Mouse (Mus musculus) forebrain, embryonic 13.5 days (tissue): ENCODE data around the gene Tbl1xr1. TPM values are rescaled to one million over a fixed set of nuclear protein-coding genes. Genes with fewer than 3 reads are reported as not detected.

ENCODE experiments used
- ATAC-seq: fragments of 200-750 bp; cut with Nextera tagmentation; 2 replicates; pipeline ENCODE4 v1.8.0; 2017
- H3K27ac ChIP-seq: fragments of 300-500 bp; sonication (generic); 2 replicates; pipeline ENCODE4 v1.5.1; 2015; ENCODE audit warnings: inconsistent platforms, mild to moderate bottlenecking, moderate library complexity
- H3K27me3 ChIP-seq: fragments of 300-500 bp; sonication (generic); 2 replicates; pipeline ENCODE4 v1.6.1; 2015; ENCODE audit warnings: mild to moderate bottlenecking, inconsistent platforms
- H3K36me3 ChIP-seq: fragments of 300-500 bp; sonication (generic); 2 replicates; pipeline ENCODE4 v1.6.1; 2015; ENCODE audit warnings: mild to moderate bottlenecking, inconsistent platforms; ENCODE audit not compliant: poor library complexity, severe bottlenecking
- H3K4me1 ChIP-seq: fragments of 300-500 bp; sonication (generic); 2 replicates; pipeline ENCODE4 v1.6.1; 2015; ENCODE audit warnings: inconsistent platforms
- H3K4me2 ChIP-seq: fragments of 300-500 bp; sonication (generic); 2 replicates; pipeline ENCODE4 v1.6.1; 2015; ENCODE audit warnings: inconsistent platforms, mild to moderate bottlenecking, moderate library complexity
- H3K4me3 ChIP-seq: fragments of 300-500 bp; sonication (generic); 2 replicates; pipeline ENCODE4 v1.5.1; 2015; ENCODE audit warnings: mild to moderate bottlenecking, inconsistent platforms
- H3K9ac ChIP-seq: fragments of 300-500 bp; sonication (generic); 2 replicates; pipeline ENCODE4 v1.6.1; 2015; ENCODE audit warnings: mild to moderate bottlenecking, inconsistent platforms
- H3K9me3 ChIP-seq: fragments of 300-500 bp; sonication (generic); replicated peaks from 2 replicates; pipeline ENCODE4 v1.6.1; 2016; ENCODE audit warnings: inconsistent platforms
- WGBS: fragments of 180-500 bp; shearing (Covaris S2); methylation state at CpG from one replicate; pipeline ENCODE4 v1.1.7; 2015; 5-methylcytosine and 5-hydroxymethylcytosine counted together
- polyA plus RNA-seq: library from polyadenylated mRNA; unstranded; fragments of >200 nt; fragmentation: Nextera tagmentation; extraction: Ambion mirVana; gene quantifications from 2 replicates; pipeline ENCODE4 v1.2.1, GENCODE M21; 2015

Gene Tbl1xr1
- polyA plus RNA-seq, 1 experiment from 2014 or later, result 18.0 TPM

DNA sequence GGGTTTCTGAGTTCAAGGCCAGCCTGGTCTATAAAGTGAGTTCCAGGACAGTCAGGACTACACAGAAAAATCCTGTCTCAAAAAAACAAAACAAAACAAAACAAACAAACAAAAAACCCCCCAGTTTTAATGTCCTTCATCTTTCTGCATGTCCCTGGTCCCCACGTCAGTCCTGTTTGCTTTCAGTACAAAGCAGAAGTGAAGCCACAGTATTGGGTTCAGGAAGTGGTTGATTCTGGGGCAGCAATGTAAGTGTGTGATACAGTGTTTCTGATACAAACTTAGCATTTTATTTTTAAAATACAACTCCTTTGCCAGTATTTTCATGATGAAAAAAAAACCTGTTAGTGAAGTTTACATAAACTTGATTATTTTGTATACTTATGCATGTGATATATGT is 76.3 kb downstream of the Tbl1xr1 start:
- WGBS, result 94% methylated on average over 1 of the region's 1 CpGs
- peaks cover 4% of the 10 kb centered on the region; the same call in 1 of the 2 replicates for H3K36me3 ChIP-seq

DNA sequence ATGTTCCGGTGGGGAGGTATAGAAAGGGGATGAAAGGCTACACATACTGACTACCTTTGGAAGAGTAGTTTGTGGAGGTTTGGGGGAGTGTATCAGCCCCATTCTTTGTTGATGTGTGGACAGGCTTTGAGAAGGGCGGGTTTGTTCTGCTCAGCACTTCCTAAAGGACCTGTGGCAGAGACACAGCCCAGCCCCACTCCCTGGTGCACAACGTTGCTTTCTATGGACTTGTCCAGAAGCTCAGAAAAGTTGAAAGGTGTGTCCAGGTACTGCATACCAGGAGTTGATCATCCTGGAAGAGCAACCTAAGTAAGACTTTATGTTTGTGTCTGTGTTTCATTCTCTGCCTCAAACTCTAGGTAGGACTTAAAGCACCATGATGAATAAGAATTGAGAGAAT is 78.1 kb downstream of the Tbl1xr1 start:
- no peak for ATAC-seq
- Histone ChIP-seq H3K27ac (no peak overlapping the region), H3K27me3 (no peaks in the 10 kb centered on the region), H3K9me3 (no peaks in the 10 kb centered on the region; the same call in 1 of the 2 replicates), H3K36me3 (peaks cover 4% of the 10 kb centered on the region; the same call in 1 of the 2 replicates), H3K4me3 (no peak overlapping the region), H3K4me1 (no peaks in the 10 kb centered on the region), H3K9ac (no peak overlapping the region), H3K4me2 (no peak overlapping the region)
- WGBS, result 91% methylated on average over 3 of the region's 3 CpGs

More for the DNA sequence above, 76.3 kb downstream of the Tbl1xr1 start:
- no peak for ATAC-seq
- Histone ChIP-seq H3K4me3 (no peak overlapping the region), H3K4me1 (no peaks in the 10 kb centered on the region), H3K4me2 (no peak overlapping the region), H3K9me3 (no peaks in the 10 kb centered on the region), H3K27ac (no peak overlapping the region), H3K27me3 (no peaks in the 10 kb centered on the region), H3K9ac (no peak overlapping the region)

DNA sequence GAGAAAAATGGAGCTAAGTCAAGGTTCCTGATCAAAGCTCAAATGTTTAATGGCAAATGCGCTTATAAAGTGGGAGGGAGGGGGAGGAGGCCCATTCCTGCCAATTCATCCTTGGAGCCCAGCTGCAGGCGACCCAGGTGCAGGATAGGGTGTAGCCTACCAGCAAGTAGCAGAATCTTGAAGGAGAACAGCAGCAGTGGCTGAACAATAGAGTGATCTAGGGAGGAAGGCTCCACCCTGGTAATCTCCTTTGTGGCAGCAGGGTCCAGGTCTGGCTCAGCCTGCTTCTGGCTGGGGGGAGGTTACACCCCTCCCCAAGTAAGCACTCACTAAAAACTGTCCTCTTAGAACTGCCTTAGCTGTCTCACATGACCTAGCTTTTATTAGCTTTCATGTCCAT is 79.9 kb downstream of the Tbl1xr1 start:
- no peak for ATAC-seq
- H3K9me3 ChIP-seq, result no peaks in the 10 kb centered on the region; the same call in 1 of the 2 replicates
- H3K36me3 ChIP-seq, result peaks cover 8% of the 10 kb centered on the region; the same call in 1 of the 2 replicates
- no peaks in the 10 kb centered on the region for H3K4me1 ChIP-seq
- H3K9ac ChIP-seq, result no peak overlapping the region
- H3K4me2 ChIP-seq, result no peak overlapping the region
- no peaks in the 10 kb centered on the region for H3K27me3 ChIP-seq
- WGBS, result 59% methylated on average over 2 of the region's 2 CpGs
- no peak overlapping the region for H3K27ac ChIP-seq
- H3K4me3 ChIP-seq, result no peak overlapping the region

DNA sequence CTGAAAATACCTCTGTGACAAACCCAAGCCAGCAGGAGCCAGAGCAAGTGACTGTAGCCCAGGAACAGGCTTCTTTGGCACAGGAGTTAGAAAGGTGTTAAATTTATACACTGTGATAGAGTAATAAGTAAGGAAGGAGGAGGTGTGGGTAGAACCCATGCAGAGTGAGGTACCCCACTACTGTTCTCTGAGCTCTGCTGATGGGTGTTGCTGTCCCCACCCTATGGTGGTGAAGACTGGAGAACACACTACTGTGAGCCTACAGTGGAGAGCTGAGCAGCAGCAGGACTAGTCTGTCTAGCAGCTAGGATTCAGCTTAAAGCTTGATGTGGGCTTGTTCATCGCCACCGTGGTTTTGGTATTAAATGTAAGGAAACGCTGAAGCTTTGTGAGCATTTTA is 86.5 kb downstream of the Tbl1xr1 start:
- WGBS, result over 99% methylated on average over 3 of the region's 3 CpGs
- Histone ChIP-seq H3K9me3 (no peaks in the 10 kb centered on the region; the same call in 1 of the 2 replicates), H3K27ac (no peak overlapping the region), H3K4me3 (no peak overlapping the region), H3K4me2 (no peak overlapping the region), H3K9ac (no peak overlapping the region), H3K4me1 (no peaks in the 10 kb centered on the region), H3K27me3 (no peaks in the 10 kb centered on the region), H3K36me3 (0 out of 2 replicates have a peak, but pooled peaks cover 4% of the 10 kb centered on the region)
- ATAC-seq, result no peak

DNA sequence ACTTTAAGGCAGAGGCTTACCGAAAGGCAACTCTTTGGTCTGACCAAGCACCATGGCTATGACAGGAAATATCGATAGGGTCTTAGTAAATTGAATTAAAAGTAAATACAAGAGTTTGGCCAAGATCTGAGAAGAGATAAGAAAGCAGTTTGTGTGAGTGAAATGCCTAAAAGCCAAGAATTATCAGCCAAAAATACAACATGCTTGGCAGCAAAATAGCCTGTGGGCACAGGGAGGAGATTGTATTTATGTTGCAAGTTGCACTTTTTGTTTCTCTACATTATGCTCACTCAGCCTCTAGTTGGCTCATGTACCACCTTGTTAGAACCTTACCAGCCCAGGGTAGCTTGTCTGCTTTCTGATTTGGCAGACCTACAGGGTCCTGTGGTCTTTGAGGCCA is 91.4 kb downstream of the Tbl1xr1 start:
- 97% methylated on average over 2 of the region's 2 CpGs for WGBS
- no peak overlapping the region for H3K9ac ChIP-seq
- no peak overlapping the region for H3K4me3 ChIP-seq
- H3K27me3 ChIP-seq, result no peaks in the 10 kb centered on the region
- H3K4me1 ChIP-seq, result peaks cover 5% of the 10 kb centered on the region
- H3K9me3 ChIP-seq, result no peaks in the 10 kb centered on the region
- H3K36me3 ChIP-seq, result no peaks in the 10 kb centered on the region
- no peak overlapping the region for H3K4me2 ChIP-seq
- no peak overlapping the region for H3K27ac ChIP-seq
- ATAC-seq, result no peak

DNA sequence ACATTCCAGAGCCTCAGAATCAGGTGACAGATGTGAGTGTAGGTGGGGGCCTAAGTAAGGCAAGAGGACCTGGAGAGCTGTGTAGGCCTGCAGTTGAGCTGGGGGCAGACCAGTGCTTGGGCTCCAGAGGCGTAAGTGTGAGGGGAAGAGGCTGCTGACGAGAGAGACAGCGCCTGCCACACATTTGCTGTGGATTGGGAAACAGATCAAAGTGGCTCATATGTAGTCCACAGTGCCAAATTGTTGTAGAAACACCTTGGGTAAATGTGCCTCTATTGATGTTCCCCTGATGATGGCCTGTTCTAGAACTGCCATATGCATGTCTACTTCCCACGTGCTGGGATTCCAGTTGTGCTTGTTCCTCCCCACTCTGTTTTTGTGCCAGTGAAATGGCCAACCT is 92.0 kb downstream of the Tbl1xr1 start:
- Histone ChIP-seq H3K4me2 (no peak overlapping the region), H3K9ac (no peak overlapping the region), H3K9me3 (no peaks in the 10 kb centered on the region), H3K27me3 (no peaks in the 10 kb centered on the region), H3K4me3 (no peak overlapping the region), H3K36me3 (no peaks in the 10 kb centered on the region), H3K27ac (no peak overlapping the region), H3K4me1 (peaks cover 6% of the 10 kb centered on the region)
- 94% methylated on average over 4 of the region's 4 CpGs for WGBS
- ATAC-seq, result no peak

DNA sequence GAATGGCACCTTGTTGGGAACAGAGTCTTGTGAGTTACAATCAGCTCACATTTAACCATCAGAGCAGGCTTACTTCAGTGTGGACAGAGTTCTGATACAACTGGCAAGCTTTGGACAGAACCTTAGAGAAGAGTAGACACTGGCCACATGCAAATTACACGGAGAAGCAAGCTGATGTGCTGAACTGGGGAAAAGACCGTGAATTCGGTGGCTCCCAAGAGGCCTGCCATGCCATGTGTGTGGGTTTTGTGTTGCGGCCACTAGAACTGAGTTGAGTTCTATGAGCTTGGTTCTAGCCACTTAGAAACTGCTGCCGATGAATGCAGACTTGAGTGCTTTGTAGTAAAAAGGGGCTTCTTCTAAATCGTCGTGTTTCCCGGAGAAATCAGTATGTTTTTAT is 95.1 kb downstream of the Tbl1xr1 start:
- H3K4me2 ChIP-seq, result no peak overlapping the region
- peaks cover 6% of the 10 kb centered on the region for H3K4me1 ChIP-seq
- H3K36me3 ChIP-seq, result no peaks in the 10 kb centered on the region
- no peaks in the 10 kb centered on the region for H3K27me3 ChIP-seq
- no peak overlapping the region for H3K27ac ChIP-seq
- H3K9me3 ChIP-seq, result no peaks in the 10 kb centered on the region
- H3K9ac ChIP-seq, result no peak overlapping the region
- 90% methylated on average over 8 of the region's 8 CpGs for WGBS
- no peak for ATAC-seq
- H3K4me3 ChIP-seq, result no peak overlapping the region

DNA sequence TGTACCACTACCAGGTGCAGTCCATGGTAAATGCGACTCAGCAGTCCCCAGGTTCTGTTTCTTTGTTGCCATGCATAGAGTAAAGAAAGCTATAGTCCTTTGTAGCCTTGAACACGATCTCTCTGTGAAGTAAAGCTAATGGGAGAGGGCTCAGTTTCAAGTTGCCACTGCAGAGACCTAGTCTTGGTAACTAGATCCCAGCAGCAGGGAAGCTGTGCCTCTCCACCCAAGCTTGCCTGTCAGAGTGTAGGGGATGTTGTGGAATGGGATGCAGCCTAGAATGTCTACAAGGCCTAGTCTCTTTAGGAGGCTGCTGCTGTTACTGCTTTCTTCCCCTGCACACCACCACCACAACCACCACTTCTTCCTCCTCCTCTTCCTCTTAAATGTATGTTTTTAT is 96.0 kb downstream of the Tbl1xr1 start:
- Histone ChIP-seq H3K9me3 (no peaks in the 10 kb centered on the region), H3K4me2 (no peak overlapping the region), H3K27ac (no peak overlapping the region), H3K4me3 (no peak overlapping the region), H3K27me3 (no peaks in the 10 kb centered on the region), H3K4me1 (peaks cover 6% of the 10 kb centered on the region), H3K36me3 (no peaks in the 10 kb centered on the region), H3K9ac (no peak overlapping the region)
- ATAC-seq, result no peak
- 57% methylated on average over 2 of the region's 2 CpGs for WGBS

DNA sequence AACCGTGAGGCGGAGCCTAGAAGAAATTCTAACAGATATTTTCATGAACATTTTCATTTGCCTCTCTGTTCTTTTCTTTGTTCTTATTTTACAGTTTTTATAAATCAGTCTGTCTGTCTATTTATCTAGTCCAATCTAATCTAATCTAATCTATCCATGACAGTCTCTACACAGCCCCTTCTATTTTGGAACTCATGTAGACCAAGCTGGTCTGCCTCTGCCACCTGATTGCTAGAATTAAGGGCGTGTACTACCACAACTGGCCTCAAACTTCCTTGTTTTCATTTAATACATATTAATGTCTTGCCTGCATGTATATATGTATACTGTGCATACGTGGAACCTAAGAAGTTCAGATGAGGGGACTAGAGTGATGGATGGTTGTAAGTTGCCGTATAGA is 96.7 kb downstream of the Tbl1xr1 start:
- Histone ChIP-seq H3K4me2 (no peak overlapping the region), H3K4me1 (peaks cover 6% of the 10 kb centered on the region), H3K9me3 (no peaks in the 10 kb centered on the region), H3K4me3 (no peak overlapping the region), H3K9ac (no peak overlapping the region), H3K27me3 (no peaks in the 10 kb centered on the region), H3K27ac (no peak overlapping the region), H3K36me3 (no peaks in the 10 kb centered on the region)
- WGBS, result 87% methylated on average over 5 of the region's 5 CpGs
- no peak for ATAC-seq

DNA sequence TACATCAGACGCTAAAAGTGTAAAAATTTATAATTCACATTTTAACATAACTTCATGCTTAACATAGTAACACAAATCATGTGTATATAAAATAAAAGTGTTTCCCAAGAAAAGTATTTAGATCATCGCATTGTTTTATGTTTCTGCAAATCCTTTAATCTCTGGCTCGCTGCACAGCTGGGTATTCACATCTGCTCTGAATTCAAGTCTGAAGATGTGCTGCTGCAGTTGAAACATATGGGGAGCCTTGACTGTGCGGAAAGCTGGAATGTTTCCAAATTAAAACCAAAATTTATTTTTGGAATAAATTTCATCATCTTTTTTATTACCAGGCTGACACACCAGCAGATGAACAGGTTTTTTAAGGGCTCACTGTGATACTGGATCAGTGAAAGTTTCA is 97.8 kb downstream of the Tbl1xr1 start:
- H3K4me1 ChIP-seq, result peaks cover 6% of the 10 kb centered on the region
- H3K27me3 ChIP-seq, result no peaks in the 10 kb centered on the region
- no peak overlapping the region for H3K4me3 ChIP-seq
- WGBS, result 83% methylated on average over 4 of the region's 4 CpGs
- H3K36me3 ChIP-seq, result no peaks in the 10 kb centered on the region
- ATAC-seq, result peak; percentile 22; the same call in 1 of the 2 replicates
- no peak overlapping the region for H3K27ac ChIP-seq
- no peak overlapping the region for H3K4me2 ChIP-seq
- H3K9me3 ChIP-seq, result no peaks in the 10 kb centered on the region
- H3K9ac ChIP-seq, result no peak overlapping the region

DNA sequence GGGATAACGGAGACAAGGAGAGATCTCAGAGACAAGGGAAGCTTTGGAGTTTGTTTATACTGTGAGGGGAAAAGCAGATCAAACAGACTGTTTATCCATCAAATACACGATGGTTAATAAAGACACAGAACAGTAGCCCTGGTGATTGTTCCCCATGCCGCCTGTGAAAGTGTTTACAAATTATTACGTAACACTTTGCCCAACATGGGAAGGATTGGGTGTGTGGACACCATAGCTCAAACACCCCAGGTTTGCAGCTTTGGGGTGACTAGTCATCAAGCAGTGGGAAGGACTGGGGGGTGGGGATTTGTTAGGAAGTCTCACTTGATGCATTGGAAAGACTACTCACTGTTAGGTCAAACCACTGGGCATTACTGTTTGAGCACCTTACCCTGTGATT is 103.6 kb downstream of the Tbl1xr1 start:
- no peaks in the 10 kb centered on the region for H3K9me3 ChIP-seq
- WGBS, result 83% methylated on average over 3 of the region's 4 CpGs
- H3K4me2 ChIP-seq, result no peak overlapping the region
- no peak overlapping the region for H3K4me3 ChIP-seq
- H3K27ac ChIP-seq, result no peak overlapping the region
- no peaks in the 10 kb centered on the region for H3K4me1 ChIP-seq
- H3K36me3 ChIP-seq, result no peaks in the 10 kb centered on the region
- H3K9ac ChIP-seq, result no peak overlapping the region
- ATAC-seq, result no peak
- H3K27me3 ChIP-seq, result no peaks in the 10 kb centered on the region

DNA sequence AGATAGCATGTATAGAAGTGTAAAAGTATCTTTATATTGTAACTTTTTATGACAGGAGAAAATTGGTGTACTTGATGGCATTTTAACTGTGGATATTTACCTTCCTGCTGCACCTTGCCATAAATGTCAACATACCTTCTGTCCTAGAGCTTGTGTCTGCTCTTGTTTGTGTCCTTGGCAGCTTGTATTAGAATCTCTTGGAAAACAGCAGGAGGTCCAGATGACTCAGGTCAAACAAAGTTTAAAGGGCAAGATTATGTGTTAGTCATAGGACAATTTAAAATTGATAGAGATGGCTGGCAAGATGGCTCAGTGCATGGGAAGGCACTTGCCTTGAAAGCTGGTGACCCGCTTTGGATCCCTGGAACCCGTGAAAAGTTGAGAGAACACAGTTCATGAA is 104.6 kb downstream of the Tbl1xr1 start:
- H3K4me3 ChIP-seq, result no peak overlapping the region
- no peaks in the 10 kb centered on the region for H3K9me3 ChIP-seq
- H3K27me3 ChIP-seq, result no peaks in the 10 kb centered on the region
- H3K9ac ChIP-seq, result no peak overlapping the region
- H3K4me1 ChIP-seq, result no peaks in the 10 kb centered on the region
- no peak overlapping the region for H3K4me2 ChIP-seq
- no peak overlapping the region for H3K27ac ChIP-seq
- H3K36me3 ChIP-seq, result no peaks in the 10 kb centered on the region
- 94% methylated on average over 2 of the region's 2 CpGs for WGBS
- ATAC-seq, result no peak

DNA sequence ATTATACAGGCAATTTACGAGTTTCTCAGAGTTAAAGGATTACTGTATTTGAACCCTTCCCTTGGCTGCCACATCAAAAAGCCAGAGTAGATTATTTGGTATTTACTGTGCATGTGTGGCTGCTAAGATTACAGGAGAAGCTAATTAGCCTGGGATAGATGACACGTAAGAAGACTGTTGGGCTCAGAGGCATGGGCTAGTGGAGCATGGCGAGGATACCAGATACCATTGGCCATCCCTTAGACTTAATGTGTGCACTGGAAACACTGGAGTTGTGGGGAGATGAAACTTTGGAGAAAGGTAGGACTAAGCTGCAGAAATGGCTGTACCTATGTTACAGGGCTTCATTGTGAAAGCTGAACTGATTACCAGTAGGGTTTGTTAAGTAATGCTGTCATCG is 108.8 kb downstream of the Tbl1xr1 start:
- no peak overlapping the region for H3K4me2 ChIP-seq
- no peaks in the 10 kb centered on the region for H3K9me3 ChIP-seq
- peaks cover 4% of the 10 kb centered on the region; the same call in 1 of the 2 replicates for H3K36me3 ChIP-seq
- WGBS, result 93% methylated on average over 4 of the region's 4 CpGs
- no peak for ATAC-seq
- no peaks in the 10 kb centered on the region for H3K4me1 ChIP-seq
- no peak overlapping the region for H3K9ac ChIP-seq
- H3K27ac ChIP-seq, result no peak overlapping the region
- H3K27me3 ChIP-seq, result no peaks in the 10 kb centered on the region
- no peak overlapping the region for H3K4me3 ChIP-seq
